Mouse (Mus musculus) E14TG2a.4 (cell line): ENCODE results near the gene Rab11fip3.
"Not testable (repeated sequence)": the region's sequence is repeated elsewhere in the genome, so short reads cannot be mapped to it uniquely, and the experiment has no call there.

Experiments
- H3K27me3 ChIP-seq: 2 replicates; pipeline ENCODE4 v1.6.1; 2014; ENCODE audit warnings: low read length, control low read depth; ENCODE audit not compliant: insufficient read depth
- H3K36me3 ChIP-seq: 2 replicates; pipeline ENCODE4 v1.6.1; 2014; ENCODE audit warnings: low read length, control low read depth; ENCODE audit not compliant: insufficient read depth
- H3K4me1 ChIP-seq: replicated peaks from 2 replicates; pipeline ENCODE4 v1.6.1; 2014; ENCODE audit warnings: low read depth, low read length, control low read depth
- H3K4me3 ChIP-seq: replicated peaks from 2 replicates; pipeline ENCODE4 v1.5.1; 2014; ENCODE audit warnings: mild to moderate bottlenecking, low read length
- H3K9me3 ChIP-seq: 2 replicates; pipeline ENCODE4 v1.6.1; 2014; ENCODE audit warnings: low read length, control low read depth
- CTCF ChIP-seq: conservative IDR thresholded peaks from 2 replicates; pipeline ENCODE4 v1.5.1; 2014; ENCODE audit warnings: low read length
- NANOG ChIP-seq: IDR thresholded peaks from 2 replicates; pipeline ENCODE4 v1.6.1; 2014; ENCODE audit warnings: borderline replicate concordance, low read length, mixed read lengths
- POU5F1 ChIP-seq: IDR thresholded peaks from 2 replicates; pipeline ENCODE4 v1.6.1; 2014; ENCODE audit warnings: low read length, borderline replicate concordance

Rab11fip3 gene

GRCm38 (mm10) chr17:26068831-26069739 lies at the start of gene Rab11fip3:
TSS of gene Rab11fip3 (minus strand) at chr17:26069555.
- peaks cover 33% of the 10 kb centered on the region for H3K27me3 ChIP-seq
- peak within 1 kb of the TSS; percentile 89 for H3K4me3 ChIP-seq
- TF ChIP-seq NANOG (no peak), POU5F1 (no peak), CTCF (no peak)
- no peaks in the 10 kb centered on the region for H3K9me3 ChIP-seq
- peaks cover 27% of the 10 kb centered on the region for H3K36me3 ChIP-seq
- H3K4me1 ChIP-seq: peaks cover 58% of the 10 kb centered on the region

GRCm38 (mm10) chr17:26116503-26117258 lies 47.3 kb upstream of the Rab11fip3 start:
- Histone ChIP-seq H3K36me3 (peaks cover 66% of the 10 kb centered on the region), H3K27me3 (peaks cover 20% of the 10 kb centered on the region), H3K4me3 (peak overlapping the region; percentile 48), H3K4me1 (peaks cover 82% of the 10 kb centered on the region), H3K9me3 (no peaks in the 10 kb centered on the region)
- TF ChIP-seq POU5F1: no peak
- no peak for TF ChIP-seq CTCF
- no peak for TF ChIP-seq NANOG

GRCm38 (mm10) chr17:26115956-26116487 lies 46.7 kb upstream of the Rab11fip3 start:
- TF ChIP-seq NANOG (no peak), CTCF (no peak), POU5F1 (no peak)
- H3K4me3 ChIP-seq: peak overlapping the region; percentile 82
- no peaks in the 10 kb centered on the region for H3K9me3 ChIP-seq
- peaks cover 20% of the 10 kb centered on the region for H3K27me3 ChIP-seq
- H3K4me1 ChIP-seq: peaks cover 88% of the 10 kb centered on the region
- H3K36me3 ChIP-seq: peaks cover 60% of the 10 kb centered on the region

GRCm38 (mm10) chr17:26115205-26115898 lies 46.0 kb upstream of the Rab11fip3 start:
- Histone ChIP-seq H3K27me3 (peaks cover 20% of the 10 kb centered on the region), H3K9me3 (no peaks in the 10 kb centered on the region), H3K4me3 (peak overlapping the region; percentile 82), H3K36me3 (peaks cover 53% of the 10 kb centered on the region), H3K4me1 (peaks cover 90% of the 10 kb centered on the region)
- TF ChIP-seq POU5F1: no peak
- no peak for TF ChIP-seq NANOG
- no peak for TF ChIP-seq CTCF

- not testable (repeated sequence) for H3K9me3 ChIP-seq
- peaks cover 44% of the 10 kb centered on the region for H3K36me3 ChIP-seq
These were observed 45.1 kb upstream of the Rab11fip3 start for GRCm38 (mm10) chr17:26114461-26114860.

GRCm38 (mm10) chr17:26114061-26114460 lies 44.7 kb upstream of the Rab11fip3 start:
- Histone ChIP-seq H3K9me3 (no peaks in the 10 kb centered on the region), H3K27me3 (peaks cover 20% of the 10 kb centered on the region), H3K4me1 (peaks cover 89% of the 10 kb centered on the region), H3K4me3 (peak overlapping the region; percentile 82), H3K36me3 (peaks cover 40% of the 10 kb centered on the region)
- no peak for TF ChIP-seq CTCF
- peak; percentile 34; the same call in 1 of the 2 replicates for TF ChIP-seq NANOG
- TF ChIP-seq POU5F1: no peak

More at GRCm38 (mm10) chr17:26114461-26114860, 45.1 kb upstream of the Rab11fip3 start:
- H3K27me3 ChIP-seq: peaks cover 20% of the 10 kb centered on the region
- H3K4me1 ChIP-seq: peaks cover 89% of the 10 kb centered on the region
- peak overlapping the region; percentile 82 for H3K4me3 ChIP-seq

GRCm38 (mm10) chr17:26113181-26113948 lies 44.0 kb upstream of the Rab11fip3 start, which contains the start of gene Tmem8:
TSS of gene Tmem8 (plus strand) at chr17:26113299.
- H3K9me3 ChIP-seq: no peaks in the 10 kb centered on the region
- peak within 1 kb of the TSS; percentile 82 for H3K4me3 ChIP-seq
- TF ChIP-seq NANOG (no peak), POU5F1 (no peak), CTCF (no peak)
- peaks cover 33% of the 10 kb centered on the region for H3K36me3 ChIP-seq
- peaks cover 88% of the 10 kb centered on the region for H3K4me1 ChIP-seq
- peaks cover 20% of the 10 kb centered on the region for H3K27me3 ChIP-seq
